Mouse (Mus musculus) spleen, adult 2 months (tissue): ENCODE measurements around the gene Slc22a14. TPM values are rescaled to one million over a fixed set of nuclear protein-coding genes. Genes with fewer than 3 reads are reported as not detected.

Source experiments
- DNase-seq, 2 experiments: peaks; one replicate each; pipeline versions ENCODE4 v3.0.0 to v3.0.0-alpha.2; 2012 to 2021; ENCODE audit warnings: low spot score in 2 of 2, low read depth in 1 of 2
- H3K27ac ChIP-seq: fragments of 200-500 bp; 2 replicates; pipeline ENCODE4 v1.5.1; 2012; ENCODE audit warnings: low read length, inconsistent platforms; ENCODE audit not compliant: insufficient read depth
- H3K27me3 ChIP-seq: fragments of 200-500 bp; 2 replicates; pipeline ENCODE4 v1.6.1; 2012; ENCODE audit warnings: mild to moderate bottlenecking, moderate library complexity, low read length, inconsistent platforms; ENCODE audit not compliant: control insufficient read depth, insufficient read depth
- H3K36me3 ChIP-seq: fragments of 200-500 bp; 2 replicates; pipeline ENCODE4 v1.6.1; 2012; ENCODE audit warnings: mild to moderate bottlenecking, low read length, inconsistent platforms; ENCODE audit not compliant: control insufficient read depth, insufficient read depth
- H3K4me1 ChIP-seq: fragments of 200-500 bp; 2 replicates; pipeline ENCODE4 v1.6.1; 2011; ENCODE audit warnings: inconsistent platforms; ENCODE audit not compliant: control insufficient read depth, insufficient read depth, insufficient read length
- H3K4me3 ChIP-seq: fragments of 200-500 bp; 2 replicates; pipeline ENCODE4 v1.5.1; 2011; ENCODE audit warnings: mild to moderate bottlenecking, inconsistent platforms; ENCODE audit not compliant: insufficient read depth, insufficient read length; ENCODE audit errors: extremely low read depth
- CTCF ChIP-seq: fragments of 200-500 bp; IDR thresholded peaks from 2 replicates; pipeline ENCODE4 v1.5.1; 2011; ENCODE audit warnings: mild to moderate bottlenecking, inconsistent platforms; ENCODE audit not compliant: insufficient read depth, insufficient read length, insufficient replicate concordance; ENCODE audit errors: extremely low read depth
- POLR2A ChIP-seq: fragments of 200-500 bp; IDR thresholded peaks from 2 replicates; pipeline ENCODE4 v1.6.1; 2011; ENCODE audit warnings: low read depth, low read length, inconsistent platforms
- WGBS: fragments of 180-500 bp; shearing (Covaris S2); methylation state at CpG from one replicate; pipeline ENCODE4 v1.1.7; 2018; 5-methylcytosine and 5-hydroxymethylcytosine counted together
- polyA plus RNA-seq: library from polyadenylated mRNA; depleted of rRNA; stranded (reverse); fragments of >200 nt; gene quantifications from 2 replicates; pipeline ENCODE4 v1.2.3, GENCODE M21; 2012

The Slc22a14 gene
- polyA plus RNA-seq, 1 experiment, result 0.22 TPM

DNA sequence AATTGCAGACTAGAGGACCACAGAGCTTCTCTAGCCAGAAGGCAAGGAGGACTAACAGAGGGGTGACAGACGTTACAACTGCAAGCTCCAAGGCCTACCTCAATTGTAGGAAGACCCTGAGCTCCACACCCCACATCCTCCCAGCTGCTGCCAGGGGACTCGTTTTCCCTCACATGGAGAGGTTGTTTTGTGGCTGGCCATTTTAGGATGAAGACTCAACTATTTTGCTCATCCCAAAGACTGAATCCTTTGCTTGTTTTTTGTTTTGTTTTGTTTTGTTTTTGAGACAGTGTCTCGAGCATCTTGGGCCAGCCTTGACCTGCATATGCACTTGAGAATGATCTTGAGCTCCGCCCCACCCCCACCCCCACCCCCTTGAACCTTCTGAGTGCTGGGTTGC is 206.5 kb downstream of the Slc22a14 start, which contains the start of gene Gm47289:
Gm47289 (plus strand) TSS at position 301 of the 400 bp plus-strand sequence.
- WGBS, result 52% methylated on average over 4 of the region's 4 CpGs
- DNase-seq, result no peak
- Histone ChIP-seq H3K27ac (no peak within 1 kb of the TSS), H3K4me1 (peaks cover 2% of the 10 kb centered on the region; the same call in 1 of the 2 replicates), H3K36me3 (no peaks in the 10 kb centered on the region), H3K4me3 (no peak within 1 kb of the TSS), H3K27me3 (peaks cover 7% of the 10 kb centered on the region)
- TF ChIP-seq POLR2A (no peak), CTCF (no peak)

DNA sequence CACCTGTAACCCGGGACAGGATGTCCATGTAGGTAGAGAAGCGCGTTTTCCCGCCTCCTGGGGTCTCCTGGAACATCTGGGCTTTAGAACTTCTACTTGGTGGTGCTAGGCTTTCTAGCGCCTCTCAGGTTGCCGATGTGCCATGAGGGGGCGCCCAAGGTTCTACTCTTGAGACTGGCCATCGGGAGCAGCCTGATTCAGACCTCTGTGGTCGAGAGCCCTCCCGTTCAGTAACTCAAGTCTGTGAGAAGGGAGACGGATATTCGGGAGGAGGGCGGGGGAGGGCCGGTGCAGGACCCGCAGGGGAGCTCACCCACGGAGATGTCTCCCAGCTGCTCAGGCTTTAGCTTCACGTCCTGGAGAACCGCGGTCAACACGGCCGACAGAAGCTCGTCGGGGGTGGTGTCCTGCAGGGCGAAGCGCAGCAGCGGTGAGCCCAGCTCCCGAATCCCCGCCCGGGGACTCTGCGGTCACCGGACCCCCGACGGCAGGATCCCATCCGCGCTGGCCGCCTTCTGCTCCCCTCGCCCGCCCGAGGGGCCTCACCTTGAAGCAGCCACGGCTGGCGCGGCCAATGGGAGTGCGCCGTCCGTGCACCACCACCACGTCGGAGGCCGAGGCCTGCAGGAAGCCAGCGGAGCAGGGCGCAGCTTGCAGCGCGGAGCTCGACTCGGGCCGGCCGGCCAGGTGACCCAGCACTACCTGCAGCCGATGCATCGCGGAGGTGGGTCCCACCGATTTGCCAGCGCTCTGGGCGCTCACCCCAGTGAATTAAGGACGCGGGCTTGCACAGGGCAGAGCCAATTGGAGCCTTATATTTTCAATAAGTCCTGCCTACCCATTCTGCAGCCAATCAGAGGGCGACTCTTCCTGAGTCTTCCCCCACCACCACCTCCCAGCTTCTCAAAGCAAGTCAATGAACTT is 208.8 kb downstream of the Slc22a14 start, which contains the start of gene Acaa1b:
Acaa1b (minus strand) TSS at position 816 of the 924 bp plus-strand sequence.
- peaks cover 2% of the 10 kb centered on the region; the same call in 1 of the 2 replicates for H3K4me1 ChIP-seq
- peaks cover 7% of the 10 kb centered on the region for H3K27me3 ChIP-seq
- no peak within 1 kb of the TSS for H3K27ac ChIP-seq
- WGBS, result 3% methylated on average over 65 of the region's 65 CpGs
- H3K4me3 ChIP-seq, result peak within 1 kb of the TSS; percentile 39
- DNase-seq, result peak in 1 of 2 experiments; percentile 30
- TF ChIP-seq POLR2A (no peak), CTCF (peak; percentile 19; the same call in 1 of the 2 replicates)
- H3K36me3 ChIP-seq, result no peaks in the 10 kb centered on the region

DNA sequence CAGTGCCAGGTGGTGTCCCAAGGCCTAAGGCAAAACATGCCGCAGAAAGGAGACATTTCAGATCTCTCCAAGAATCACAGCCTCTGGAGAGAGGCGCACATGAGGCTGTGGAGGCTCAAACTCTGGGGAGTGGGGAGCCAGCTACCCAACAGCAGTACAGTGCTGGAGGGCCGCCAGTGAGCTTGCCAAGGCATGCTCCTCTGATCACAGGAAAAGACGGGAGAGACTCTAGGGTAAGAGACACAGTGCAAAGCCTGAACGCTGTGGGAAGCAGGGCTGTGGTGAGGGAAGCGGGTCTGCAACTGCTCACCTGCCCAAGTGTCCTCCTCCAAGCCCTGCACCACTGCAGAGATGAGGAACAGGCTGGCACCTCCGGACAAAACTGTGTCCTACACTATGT is 209.5 kb downstream of the Slc22a14 start:
- Histone ChIP-seq H3K4me3 (no peak overlapping the region), H3K27me3 (peaks cover 7% of the 10 kb centered on the region), H3K4me1 (peaks cover 2% of the 10 kb centered on the region; the same call in 1 of the 2 replicates), H3K36me3 (no peaks in the 10 kb centered on the region), H3K27ac (no peak overlapping the region)
- DNase-seq, result no peak
- TF ChIP-seq POLR2A (no peak), CTCF (no peak)
- WGBS, result 51% methylated on average over 7 of the region's 7 CpGs

DNA sequence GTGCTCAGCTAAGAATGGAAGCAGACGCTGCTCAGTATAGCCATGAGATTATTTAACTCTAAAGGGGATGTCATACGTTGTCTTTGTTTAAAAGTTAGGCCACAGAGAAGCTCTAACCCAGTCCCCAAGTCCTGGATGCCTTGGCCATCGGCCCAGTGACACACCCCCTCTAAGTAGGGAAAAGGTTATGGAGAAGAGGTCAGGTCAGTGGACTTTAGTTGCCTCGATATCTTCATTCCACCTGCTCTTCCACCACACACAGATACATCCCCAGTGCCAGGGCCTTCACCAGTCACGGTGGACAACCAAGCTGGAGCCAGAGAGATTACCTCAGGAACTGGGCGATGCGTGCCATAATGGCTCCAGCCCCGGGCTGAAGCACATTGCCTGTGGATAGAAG is 209.9 kb downstream of the Slc22a14 start:
- 87% methylated on average over 8 of the region's 8 CpGs for WGBS
- Histone ChIP-seq H3K27me3 (peaks cover 7% of the 10 kb centered on the region), H3K36me3 (no peaks in the 10 kb centered on the region), H3K4me3 (no peak overlapping the region), H3K27ac (no peak overlapping the region), H3K4me1 (peaks cover 2% of the 10 kb centered on the region; the same call in 1 of the 2 replicates)
- no peak for TF ChIP-seq POLR2A
- TF ChIP-seq CTCF, result no peak
- no peak for DNase-seq

DNA sequence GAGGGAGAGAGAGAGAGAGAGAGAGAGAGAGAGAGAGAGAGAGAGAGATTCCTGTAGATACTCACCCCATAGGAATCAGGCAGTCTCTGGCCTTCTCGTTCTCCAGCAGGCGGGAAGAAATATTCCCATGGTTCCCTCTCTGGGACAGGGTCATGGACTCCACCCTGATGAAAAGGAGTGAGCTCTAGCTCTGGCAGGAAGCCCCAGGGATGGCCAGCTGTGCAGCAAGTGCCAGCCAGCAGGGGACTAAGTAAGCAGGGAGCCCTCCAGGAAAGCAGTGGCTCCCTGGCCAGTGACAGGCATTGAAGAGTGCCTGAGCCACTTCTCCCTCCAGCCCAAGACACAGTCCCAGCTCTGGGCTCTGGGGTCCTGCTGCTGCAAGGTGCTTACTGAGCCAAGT is 213.6 kb downstream of the Slc22a14 start:
- H3K4me1 ChIP-seq, result peaks cover 1% of the 10 kb centered on the region; the same call in 1 of the 2 replicates
- no peaks in the 10 kb centered on the region for H3K36me3 ChIP-seq
- no peak for DNase-seq
- no peak overlapping the region for H3K4me3 ChIP-seq
- TF ChIP-seq CTCF (no peak), POLR2A (no peak)
- 84% methylated on average over 2 of the region's 2 CpGs for WGBS
- H3K27ac ChIP-seq, result no peak overlapping the region
- H3K27me3 ChIP-seq, result peaks cover 2% of the 10 kb centered on the region; the same call in 1 of the 2 replicates

DNA sequence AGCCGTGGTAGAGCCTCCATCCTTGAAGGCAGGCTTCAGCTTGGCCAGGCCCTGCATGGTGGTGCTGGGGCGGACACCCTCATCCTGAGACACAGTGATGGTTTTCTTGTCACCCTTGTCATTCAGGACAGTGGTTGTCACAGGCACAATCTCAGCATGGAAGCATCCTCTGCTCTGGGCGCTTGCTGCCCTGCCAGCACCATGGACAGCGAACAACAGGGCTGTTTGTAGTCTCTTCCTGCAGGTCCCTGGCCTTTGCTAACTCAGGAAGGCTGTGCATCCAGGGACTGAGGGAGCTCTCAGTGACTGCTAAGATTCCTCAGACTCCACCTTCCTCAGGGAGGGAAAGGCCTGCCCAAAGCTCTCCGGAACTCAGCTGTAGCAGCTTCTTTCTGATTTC is 215.8 kb downstream of the Slc22a14 start:
- no peaks in the 10 kb centered on the region for H3K4me1 ChIP-seq
- no peaks in the 10 kb centered on the region for H3K36me3 ChIP-seq
- no peak for DNase-seq
- H3K27me3 ChIP-seq, result no peaks in the 10 kb centered on the region
- TF ChIP-seq CTCF (no peak), POLR2A (no peak)
- H3K27ac ChIP-seq, result no peak overlapping the region
- no peak overlapping the region for H3K4me3 ChIP-seq
- WGBS, result 37% methylated on average over 5 of the region's 5 CpGs

DNA sequence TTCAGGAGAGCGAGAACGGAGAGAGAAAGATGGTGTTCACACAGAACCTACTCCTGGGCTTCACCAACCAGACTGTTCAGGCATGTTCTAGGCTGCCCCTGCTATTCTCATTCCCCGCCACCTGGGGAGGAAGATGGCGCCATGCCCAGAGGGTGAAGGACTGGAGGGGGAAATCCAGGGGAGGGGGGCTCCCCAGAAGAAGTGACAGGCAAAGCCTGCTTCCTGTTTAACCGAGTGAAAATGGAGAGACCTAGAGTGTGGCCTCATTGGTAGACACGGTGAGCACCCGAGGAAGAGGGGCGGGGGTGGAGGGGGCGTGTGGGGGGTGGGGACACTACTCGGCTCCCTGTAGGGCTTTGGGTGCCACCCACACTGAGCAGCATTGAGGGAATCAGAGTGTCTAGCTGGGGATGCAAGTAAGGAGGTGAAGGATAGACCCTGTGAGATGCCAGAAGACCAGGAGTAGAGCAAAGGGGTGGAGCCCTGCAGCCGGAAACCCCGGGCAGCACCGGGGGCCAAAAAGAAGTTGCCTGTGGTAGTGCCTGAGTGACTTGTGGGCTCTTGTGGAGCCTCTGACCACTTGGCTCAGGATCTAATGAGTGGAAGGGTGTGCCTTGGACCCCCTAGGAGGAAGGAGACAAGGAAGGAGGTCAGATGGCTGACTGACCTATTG is 219.1 kb downstream of the Slc22a14 start:
- Histone ChIP-seq H3K4me1 (no peaks in the 10 kb centered on the region), H3K27ac (no peak overlapping the region), H3K4me3 (no peak overlapping the region), H3K27me3 (no peaks in the 10 kb centered on the region), H3K36me3 (no peaks in the 10 kb centered on the region)
- no peak for TF ChIP-seq POLR2A
- no peak for TF ChIP-seq CTCF
- 42% methylated on average over 13 of the region's 13 CpGs for WGBS
- no peak for DNase-seq
